Mouse (Mus musculus) heart, postnatal 0 days (tissue): ENCODE results near the gene Rplp2. TPM values are rescaled to one million over a fixed set of nuclear protein-coding genes. Genes with fewer than 3 reads are reported as not detected.

Experiments
- ATAC-seq: fragments of 200-750 bp; cut with Nextera tagmentation; 2 replicates; pipeline ENCODE4 v1.8.0; 2017; ENCODE audit warnings: low read depth, moderate number of reproducible peaks, moderate library complexity; ENCODE audit not compliant: insufficient read depth
- DNase-seq: peaks from one replicate; pipeline ENCODE4 v3.0.0-alpha.2; 2016; ENCODE audit warnings: low spot score
- H3K27ac ChIP-seq: fragments of 300-500 bp; sonication (generic); 2 replicates; pipeline ENCODE4 v1.5.1; 2014; ENCODE audit warnings: low read depth, mild to moderate bottlenecking
- H3K27me3 ChIP-seq: fragments of 300-500 bp; sonication (generic); 2 replicates; pipeline ENCODE4 v1.6.1; 2014; ENCODE audit warnings: low read length, mixed read lengths; ENCODE audit not compliant: control insufficient read depth, insufficient read depth
- H3K36me3 ChIP-seq: fragments of 300-500 bp; sonication (generic); replicated peaks from 2 replicates; pipeline ENCODE4 v1.6.1; 2014; ENCODE audit warnings: low read length, mixed read lengths; ENCODE audit not compliant: control insufficient read depth, insufficient read depth
- H3K4me1 ChIP-seq: fragments of 300-500 bp; sonication (generic); 2 replicates; pipeline ENCODE4 v1.6.1; 2014; ENCODE audit warnings: antibody characterized with exemption; ENCODE audit not compliant: control insufficient read depth, insufficient read depth
- H3K4me2 ChIP-seq: fragments of 300-500 bp; sonication (generic); 2 replicates; pipeline ENCODE4 v1.6.1; 2014; ENCODE audit warnings: low read depth, mild to moderate bottlenecking, low read length, moderate library complexity
- H3K4me3 ChIP-seq: fragments of 300-500 bp; sonication (generic); 2 replicates; pipeline ENCODE4 v1.5.1; 2014; ENCODE audit warnings: low read depth, low read length
- H3K9ac ChIP-seq: fragments of 300-500 bp; sonication (generic); replicated peaks from 2 replicates; pipeline ENCODE4 v1.6.1; 2014; ENCODE audit warnings: low read depth, low read length, mixed read lengths
- H3K9me3 ChIP-seq: fragments of 300-500 bp; sonication (generic); replicated peaks from 2 replicates; pipeline ENCODE4 v1.6.1; 2016; ENCODE audit warnings: low read length; ENCODE audit not compliant: control insufficient read depth
- CTCF ChIP-seq: IDR thresholded peaks from 2 replicates; pipeline ENCODE4 v1.5.1; 2016; ENCODE audit warnings: antibody characterized with exemption, control low read depth, low read depth
- EP300 ChIP-seq: IDR thresholded peaks from 2 replicates; pipeline ENCODE4 v1.6.1; 2016; ENCODE audit warnings: antibody characterized with exemption, low read depth
- WGBS: fragments of 180-500 bp; shearing (Covaris S2); extraction: QIAGEN DNeasy Blood & Tissue Kit; methylation state at CpG from one replicate; pipeline ENCODE4 v1.1.7; 2014; 5-methylcytosine and 5-hydroxymethylcytosine counted together
- polyA plus RNA-seq: library from polyadenylated mRNA; unstranded; fragments of >200 nt; fragmentation: Nextera tagmentation; extraction: Ambion mirVana; gene quantifications from 2 replicates; pipeline ENCODE4 v1.2.1, GENCODE M21; 2015
- total RNA-seq: library from RNA; depleted of rRNA; stranded (reverse); fragments of >200 nt; gene quantifications from 2 replicates; pipeline ENCODE4 v1.2.3, GENCODE M21; 2014; ENCODE audit warnings: low replicate concordance

Rplp2 gene
- total and polyA plus RNA-seq, 2 experiments from 2014 or later, result 309 to 880 TPM

- Histone ChIP-seq H3K36me3 (peaks cover 33% of the 10 kb centered on the region), H3K27me3 (no peaks in the 10 kb centered on the region), H3K4me3 (no peak overlapping the region), H3K4me1 (peaks cover 26% of the 10 kb centered on the region), H3K9me3 (no peaks in the 10 kb centered on the region), H3K4me2 (peak overlapping the region; percentile 64; the same call in 1 of the 2 replicates), H3K27ac (peak overlapping the region; percentile 98; the same call in 1 of the 2 replicates), H3K9ac (no peak overlapping the region)
- no peak for TF ChIP-seq EP300
- TF ChIP-seq CTCF, result no peak
- WGBS, result 88% methylated on average over 14 of the region's 14 CpGs
- DNase-seq, result no peak
- ATAC-seq, result no peak
Observed at GRCm38 (mm10) chr7:141457236-141457635, 10.1 kb downstream of the Rplp2 start.

DNA sequence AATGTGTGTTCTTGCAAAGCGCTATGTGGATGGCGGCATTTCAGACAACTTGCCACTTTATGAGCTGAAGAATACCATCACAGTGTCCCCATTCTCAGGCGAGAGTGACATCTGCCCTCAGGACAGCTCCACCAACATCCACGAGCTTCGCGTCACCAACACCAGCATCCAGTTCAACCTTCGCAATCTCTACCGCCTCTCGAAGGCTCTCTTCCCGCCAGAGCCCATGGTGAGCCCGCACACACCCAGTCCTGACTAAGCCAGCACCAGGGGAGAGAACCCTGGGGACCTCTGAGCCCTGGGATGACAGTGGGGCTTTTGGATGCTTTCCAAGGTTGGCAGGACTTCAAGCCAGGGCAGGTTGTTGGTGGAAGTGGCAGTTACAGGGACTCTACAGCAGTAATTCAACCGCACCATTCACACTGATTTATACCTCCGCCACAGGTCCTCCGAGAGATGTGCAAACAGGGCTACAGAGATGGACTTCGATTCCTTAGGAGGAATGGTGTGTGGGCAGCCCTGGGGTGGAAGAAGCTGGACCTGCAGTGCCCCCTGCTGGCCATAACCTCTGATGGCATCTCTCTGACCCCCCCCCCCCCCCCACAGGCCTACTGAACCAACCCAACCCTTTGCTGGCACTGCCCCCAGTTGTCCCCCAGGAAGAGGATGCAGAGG is 11.0 kb downstream of the Rplp2 start:
- H3K4me3 ChIP-seq, result no peak overlapping the region
- peaks cover 33% of the 10 kb centered on the region for H3K36me3 ChIP-seq
- no peaks in the 10 kb centered on the region for H3K27me3 ChIP-seq
- H3K9me3 ChIP-seq, result no peaks in the 10 kb centered on the region
- no peak overlapping the region for H3K4me2 ChIP-seq
- DNase-seq (peak; percentile 48), ATAC-seq (no peak)
- TF ChIP-seq EP300, result no peak
- peak; percentile 47 for TF ChIP-seq CTCF
- no peak overlapping the region for H3K27ac ChIP-seq
- peaks cover 26% of the 10 kb centered on the region for H3K4me1 ChIP-seq
- no peak overlapping the region for H3K9ac ChIP-seq
- 79% methylated on average over 15 of the region's 15 CpGs for WGBS

- Histone ChIP-seq H3K4me2 (no peak overlapping the region), H3K4me1 (peaks cover 26% of the 10 kb centered on the region), H3K9me3 (no peaks in the 10 kb centered on the region), H3K4me3 (no peak overlapping the region), H3K36me3 (peaks cover 33% of the 10 kb centered on the region), H3K27me3 (peaks cover 5% of the 10 kb centered on the region; the same call in 1 of the 2 replicates), H3K9ac (no peak overlapping the region), H3K27ac (no peak overlapping the region)
- DNase-seq, result no peak
- no peak for ATAC-seq
- no peak for TF ChIP-seq CTCF
- no peak for TF ChIP-seq EP300
- 95% methylated on average over 11 of the region's 11 CpGs for WGBS
Observed at GRCm38 (mm10) chr7:141458661-141459060, 11.5 kb downstream of the Rplp2 start.

- TF ChIP-seq EP300 (no peak), CTCF (no peak)
- no peak overlapping the region for H3K27ac ChIP-seq
- no peak overlapping the region for H3K4me2 ChIP-seq
Observed at GRCm38 (mm10) chr7:141459301-141459711, 12.1 kb downstream of the Rplp2 start.

GRCm38 (mm10) chr7:141460001-141460390 is 12.8 kb downstream of the Rplp2 start:
- no peaks in the 10 kb centered on the region for H3K9me3 ChIP-seq
- peaks cover 16% of the 10 kb centered on the region; the same call in 1 of the 2 replicates for H3K27me3 ChIP-seq
- DNase-seq, result no peak
- no peak overlapping the region for H3K9ac ChIP-seq
- peaks cover 33% of the 10 kb centered on the region for H3K36me3 ChIP-seq
- WGBS, result 63% methylated on average over 5 of the region's 5 CpGs
- H3K4me3 ChIP-seq, result no peak overlapping the region
- no peak overlapping the region for H3K4me2 ChIP-seq
- no peak for ATAC-seq
- H3K27ac ChIP-seq, result no peak overlapping the region
- TF ChIP-seq CTCF (no peak), EP300 (no peak)
- peaks cover 21% of the 10 kb centered on the region for H3K4me1 ChIP-seq

More at GRCm38 (mm10) chr7:141459301-141459711, 12.1 kb downstream of the Rplp2 start:
- no peak overlapping the region for H3K9ac ChIP-seq
- peaks cover 33% of the 10 kb centered on the region for H3K36me3 ChIP-seq
- peaks cover 26% of the 10 kb centered on the region for H3K4me1 ChIP-seq
- 91% methylated on average over 17 of the region's 17 CpGs for WGBS
- no peak overlapping the region for H3K4me3 ChIP-seq
- no peaks in the 10 kb centered on the region for H3K9me3 ChIP-seq
- peaks cover 12% of the 10 kb centered on the region; the same call in 1 of the 2 replicates for H3K27me3 ChIP-seq
- ATAC-seq (no peak), DNase-seq (no peak)
